Mouse (Mus musculus): ENCODE measurements around the gene Serpinb9b.
"Not testable (repeated sequence)": the region's sequence is repeated elsewhere in the genome, so short reads cannot be mapped to it uniquely, and the experiment has no call there.

The Serpinb9b gene

DNA sequence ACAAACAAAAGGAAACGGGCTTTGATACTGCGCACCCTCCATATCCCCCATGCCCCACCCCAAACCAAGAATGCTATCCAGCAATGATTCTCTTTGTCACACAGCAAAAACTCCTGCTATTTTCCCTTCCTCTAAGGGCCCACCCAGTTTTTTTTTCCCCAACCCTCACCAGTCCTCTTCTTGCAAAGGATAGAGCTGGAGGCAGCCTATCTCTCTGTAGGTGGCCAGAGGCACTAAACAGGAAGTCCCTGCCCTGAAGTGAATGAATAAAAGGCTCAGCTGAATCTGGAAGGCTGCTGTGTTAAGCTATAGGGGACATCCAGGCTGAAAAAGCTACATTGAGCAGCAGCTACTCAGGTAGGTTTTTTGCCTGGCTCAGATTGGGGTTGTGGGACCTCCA, at the start of gene Serpinb9b:
Gene Serpinb9b (plus strand): TSS at position 173 of the 400 bp plus-strand sequence.
- no peak for DNase-seq (ENCODE audit: low read depth)

DNA sequence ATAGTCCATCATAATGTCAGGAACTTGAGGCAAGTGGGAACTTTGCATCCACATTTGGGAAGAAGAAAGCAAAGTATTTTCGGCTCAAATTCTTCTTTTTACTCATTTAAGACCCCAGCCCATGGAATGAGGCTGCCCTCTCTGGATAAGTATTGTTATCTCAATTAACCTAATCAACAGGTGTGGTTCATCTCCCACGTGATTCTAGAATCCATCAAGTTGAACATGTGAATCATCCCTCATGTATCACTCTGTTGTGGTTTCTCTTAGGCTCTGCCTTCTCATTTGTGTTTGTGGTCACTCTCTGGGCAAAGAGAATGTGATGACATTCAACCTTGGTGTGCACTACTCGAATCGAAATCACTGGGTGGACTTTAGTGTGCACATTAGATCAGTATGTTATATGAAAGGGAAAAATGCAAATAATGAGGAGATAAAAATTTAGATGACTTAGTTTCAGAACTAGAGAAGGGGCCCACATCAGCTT, 44.6 kb upstream of the Serpinb9b start:
- no peak for DNase-seq (ENCODE audit: low read depth)

DNA sequence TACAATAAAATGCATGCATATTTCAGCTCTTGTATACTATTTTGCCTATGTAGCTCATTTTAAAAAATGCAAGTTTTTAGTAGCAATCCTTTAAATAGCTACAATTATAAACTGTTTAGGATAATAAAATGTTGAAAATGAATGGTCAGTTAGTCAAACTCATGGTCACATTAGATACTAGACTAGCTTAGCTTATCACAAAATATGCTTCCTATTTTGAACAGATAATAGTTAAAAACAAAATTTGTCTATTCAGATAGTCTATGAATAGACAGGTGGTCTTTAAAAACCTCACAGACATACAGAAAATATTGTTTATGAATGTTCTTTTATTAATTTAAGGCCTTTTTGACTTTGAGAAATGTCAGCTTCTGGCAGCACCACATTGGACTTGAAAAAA, 41.0 kb upstream of the Serpinb9b start:
- DNase-seq (ENCODE audit: low read depth) = no peak

DNA sequence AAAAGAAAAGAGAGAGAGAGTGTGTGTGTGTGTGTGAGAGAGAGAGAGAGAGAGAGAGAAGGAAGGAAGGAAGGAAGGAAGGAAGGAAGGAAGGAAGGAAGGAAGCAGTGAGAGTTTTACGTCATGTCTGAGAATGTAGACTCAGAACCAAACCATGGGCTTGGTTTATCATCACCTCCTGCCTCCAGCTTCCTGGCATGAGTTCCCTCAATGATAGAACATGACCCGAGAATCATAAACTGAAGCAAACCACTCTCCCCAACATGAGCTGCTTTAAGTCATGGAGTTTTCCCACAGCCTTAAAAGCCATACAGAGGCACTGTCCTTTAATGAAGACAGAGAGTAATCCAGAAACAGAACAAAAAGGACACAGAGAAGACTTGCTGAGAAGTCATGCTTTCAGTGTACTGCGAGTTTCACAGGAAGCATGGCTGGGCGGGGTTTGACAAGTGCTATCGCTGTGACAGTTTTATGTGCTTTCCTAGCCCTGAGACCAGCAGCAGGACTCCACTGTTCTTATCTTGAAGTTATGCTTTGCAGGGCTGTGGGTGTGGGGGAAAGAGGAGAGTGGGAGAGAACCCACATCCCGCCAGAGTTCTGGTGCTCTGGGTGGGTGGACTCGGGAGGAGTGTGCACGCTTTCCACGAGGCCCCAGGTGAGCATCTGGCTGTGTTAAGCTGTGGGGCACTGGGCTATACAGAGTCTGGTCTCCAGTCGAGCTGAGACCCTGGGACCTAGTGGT, 33.9 kb upstream of the Serpinb9b start:
- DNase-seq (ENCODE audit: low read depth) = no peak

DNA sequence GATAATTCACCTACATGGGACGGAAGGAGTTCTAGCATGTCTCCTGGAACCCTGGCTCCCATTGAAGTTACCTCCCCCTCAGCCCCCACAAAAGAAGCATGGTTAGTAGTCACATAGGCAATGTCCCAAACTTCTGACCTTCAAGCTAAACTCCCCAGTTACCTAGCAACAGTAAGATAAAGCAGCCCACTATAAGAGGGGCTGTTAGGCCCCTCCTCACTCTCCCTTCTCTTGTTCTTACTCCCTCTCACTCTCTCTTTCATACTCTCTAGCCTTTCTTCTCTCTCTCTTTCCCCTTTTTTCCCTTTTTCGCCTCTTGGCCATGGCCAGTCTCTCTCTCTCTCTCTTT, 33.3 kb upstream of the Serpinb9b start:
- DNase-seq (ENCODE audit: low read depth) = no peak

DNA sequence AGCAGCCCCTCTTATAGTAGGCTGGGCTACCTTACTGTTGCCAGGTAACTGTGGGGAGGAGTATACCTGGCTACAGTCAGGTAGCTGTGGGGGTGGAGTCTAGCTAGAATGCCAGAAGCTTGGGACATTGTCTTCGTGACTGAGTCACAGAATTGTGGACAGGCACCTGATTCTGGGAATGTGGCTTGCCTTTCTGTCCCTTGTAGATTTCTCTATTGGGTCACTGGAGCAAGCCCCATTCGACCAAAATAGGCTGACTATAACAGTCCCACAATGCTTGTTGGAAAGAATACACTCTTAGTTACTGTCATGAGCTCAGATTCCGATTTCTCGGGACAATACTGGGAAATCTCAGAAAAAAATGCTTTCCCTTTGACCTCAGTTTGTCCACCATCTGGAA, 32.2 kb upstream of the Serpinb9b start:
- DNase-seq (ENCODE audit: low read depth) = no peak

DNA sequence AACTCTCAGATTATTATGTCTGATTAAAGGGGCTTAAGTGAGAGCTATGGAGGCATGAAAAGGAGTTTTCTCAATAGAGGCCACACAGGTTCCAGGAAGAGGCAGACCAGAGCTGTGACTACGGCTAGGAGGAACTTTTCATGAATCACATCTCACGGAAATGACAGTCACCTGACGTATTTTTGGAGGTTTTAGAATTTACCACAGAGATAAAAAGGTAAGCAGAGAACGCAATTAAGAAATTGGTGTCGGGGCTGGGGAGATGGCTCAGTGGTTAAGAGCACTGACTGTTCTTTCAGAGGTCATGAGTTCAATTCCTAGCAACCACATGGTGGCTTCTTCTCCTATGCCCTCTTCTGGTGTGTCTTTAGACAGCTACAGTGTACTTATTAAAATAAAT, 25.9 kb upstream of the Serpinb9b start:
- no peak for DNase-seq (ENCODE audit: low read depth)

DNA sequence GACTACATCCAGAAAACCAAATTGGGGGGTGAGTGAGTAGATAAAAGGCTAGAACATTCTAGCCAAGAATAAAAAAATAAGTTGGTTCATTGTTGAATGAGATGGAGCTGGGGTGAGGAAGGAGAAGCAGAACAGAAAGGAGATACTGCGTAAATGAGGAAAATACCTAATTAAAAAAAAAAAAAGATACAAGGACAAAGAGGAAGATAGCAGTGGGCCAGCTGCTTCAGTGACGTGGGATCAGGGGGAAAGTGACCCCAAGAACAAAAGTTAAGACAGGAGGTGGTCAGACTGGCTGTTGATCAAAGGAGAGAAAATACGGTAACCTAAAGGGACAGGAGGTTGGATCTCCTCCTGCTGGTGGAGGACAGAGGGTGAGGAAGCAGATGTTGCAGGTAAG, 24.3 kb upstream of the Serpinb9b start, which contains the start of gene Serpinb9:
Gene Serpinb9 (plus strand): TSS at position 301 of the 400 bp plus-strand sequence.
- DNase-seq (ENCODE audit: low read depth) = no peak

DNA sequence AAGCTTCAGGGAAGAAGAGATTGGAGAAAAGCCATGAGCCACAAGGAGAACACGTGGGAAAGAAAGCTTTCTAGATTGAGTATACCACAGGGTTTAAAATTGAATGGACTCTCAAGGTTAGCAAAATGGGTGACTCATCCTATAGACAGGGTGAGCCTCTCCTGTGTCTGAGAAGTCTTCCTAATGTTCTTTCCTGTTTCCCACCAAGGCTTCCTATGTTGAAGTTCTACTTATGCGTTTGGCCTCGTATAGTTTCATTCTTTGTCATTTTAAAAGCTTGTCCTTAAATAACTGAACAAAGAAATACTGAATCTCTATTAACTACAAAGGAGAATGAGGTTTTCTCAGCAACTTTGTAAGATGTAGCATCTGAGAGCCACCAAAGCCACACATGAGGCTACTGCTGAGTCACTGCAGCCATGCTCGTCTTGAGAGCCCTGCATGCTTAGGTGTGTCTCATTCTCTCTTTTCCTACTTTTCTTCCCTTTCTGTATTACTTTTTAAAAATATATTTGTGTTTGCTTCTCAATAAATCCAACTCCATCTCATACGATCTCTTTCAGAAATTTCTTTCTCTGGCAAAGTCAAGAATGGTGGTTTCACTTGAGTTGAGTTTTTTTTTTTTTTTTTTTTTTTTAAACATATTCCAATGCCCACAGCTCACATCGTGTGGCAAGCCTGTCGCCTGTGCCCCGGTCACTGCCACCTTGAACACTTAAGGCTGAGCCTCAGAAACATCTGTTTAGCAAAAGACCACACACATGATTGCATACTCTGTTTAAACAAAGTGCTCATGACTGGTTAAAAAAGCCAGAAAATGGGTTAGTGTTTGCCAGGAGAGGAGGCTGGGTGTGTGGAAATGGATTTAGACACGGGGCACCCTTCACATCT, 23.4 kb upstream of the Serpinb9b start:
- DNase-seq (ENCODE audit: low read depth) = no peak

DNA sequence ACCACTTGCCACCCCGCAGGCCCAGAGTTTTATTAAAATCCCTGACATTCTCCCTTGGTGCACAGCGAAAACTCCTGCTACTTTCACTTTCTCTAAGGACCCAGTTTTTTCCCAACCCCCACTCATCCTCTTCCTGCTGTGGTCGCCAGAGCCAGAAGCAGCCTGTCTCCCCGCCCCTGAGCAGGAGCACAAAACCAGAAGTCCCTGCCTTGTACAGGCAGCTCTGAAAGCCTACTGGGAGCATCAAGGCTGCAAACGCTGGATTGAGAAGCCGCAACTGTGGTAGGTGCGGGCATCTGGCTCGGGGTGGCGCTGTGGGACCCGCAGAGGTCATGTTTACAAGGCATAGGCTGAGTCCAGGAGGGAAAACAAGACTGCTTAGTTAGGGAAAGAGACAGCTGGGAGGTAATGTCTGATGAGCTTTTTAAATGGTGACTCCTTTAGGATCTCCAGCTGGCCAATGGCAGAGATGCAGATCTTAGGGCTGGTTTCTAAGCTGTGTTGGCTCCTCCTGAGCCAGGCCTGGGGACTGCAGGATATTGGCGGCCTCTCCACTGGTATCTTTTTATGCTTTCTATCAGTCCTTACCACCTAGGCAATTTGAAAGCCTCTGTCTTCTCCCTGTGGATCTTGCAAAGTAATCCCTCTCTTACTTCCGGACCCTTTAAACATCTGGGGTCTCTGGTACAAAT, 22.7 kb upstream of the Serpinb9b start:
- peak; percentile 79 for DNase-seq (ENCODE audit: low read depth)

DNA sequence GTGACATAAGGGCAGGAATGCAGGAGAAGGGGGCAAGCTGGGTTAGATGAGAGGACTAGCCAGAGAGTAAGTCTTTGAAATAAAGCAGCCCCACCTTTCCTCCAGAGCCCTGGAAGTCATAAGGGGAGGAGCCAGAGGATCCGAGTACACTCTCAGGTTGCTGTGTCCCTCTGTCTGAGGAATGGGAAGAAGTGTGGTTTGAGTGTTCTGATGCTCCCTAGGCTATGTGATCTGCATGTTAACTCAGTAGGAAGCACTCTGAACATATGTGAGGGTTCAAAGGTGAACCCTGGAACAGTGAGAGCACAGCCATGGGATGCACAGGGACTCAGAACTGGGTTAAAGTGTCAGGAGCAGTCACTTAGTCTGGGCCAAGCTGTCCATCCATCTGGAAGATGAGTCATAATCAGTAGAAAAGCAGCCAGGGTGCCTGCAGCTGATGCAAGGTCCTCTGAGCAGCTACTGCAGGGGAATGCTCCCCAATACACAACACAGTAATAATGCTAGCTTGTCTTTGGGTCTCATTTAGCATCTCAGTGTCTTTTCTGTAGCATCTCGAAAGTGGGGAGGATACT, 21.6 kb upstream of the Serpinb9b start:
- DNase-seq (ENCODE audit: low read depth) = no peak

DNA sequence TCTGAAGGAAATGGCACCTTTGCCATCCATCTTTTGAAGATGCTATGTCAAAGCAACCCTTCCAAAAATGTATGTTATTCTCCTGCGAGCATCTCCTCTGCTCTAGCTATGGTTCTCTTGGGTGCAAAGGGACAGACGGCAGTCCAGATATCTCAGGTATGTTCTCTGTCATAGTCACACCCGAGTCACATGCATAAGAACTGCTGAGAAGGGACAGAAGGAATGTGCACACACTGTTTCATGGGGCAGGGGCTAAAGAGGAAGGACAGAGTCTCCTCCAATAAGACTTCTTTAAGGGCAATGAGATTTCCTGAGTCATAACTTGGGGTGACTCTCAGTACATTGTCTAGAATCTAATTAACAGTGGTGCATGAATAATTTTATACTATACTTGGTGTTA, 20.7 kb upstream of the Serpinb9b start:
- no peak for DNase-seq (ENCODE audit: low read depth)

DNA sequence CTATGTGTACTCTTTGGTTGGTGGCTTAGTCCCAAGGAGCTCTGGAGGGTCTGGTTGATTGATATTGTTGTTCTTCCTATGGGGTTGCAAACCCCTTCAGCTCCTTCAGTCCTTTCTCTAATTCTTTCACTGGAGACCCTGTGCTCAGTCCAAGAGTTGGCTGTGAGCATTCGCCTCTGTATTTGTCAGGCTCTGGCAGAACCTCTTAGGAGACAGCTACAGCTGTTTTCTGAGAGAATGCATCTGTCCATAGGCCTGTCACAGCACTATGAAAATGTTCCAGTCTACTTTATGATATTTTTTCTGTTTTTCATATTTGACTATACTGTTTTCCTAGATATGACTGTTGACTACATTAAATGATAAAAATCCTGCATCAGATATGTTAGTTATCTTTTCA, 14.8 kb upstream of the Serpinb9b start:
- DNase-seq (ENCODE audit: low read depth) = no peak

DNA sequence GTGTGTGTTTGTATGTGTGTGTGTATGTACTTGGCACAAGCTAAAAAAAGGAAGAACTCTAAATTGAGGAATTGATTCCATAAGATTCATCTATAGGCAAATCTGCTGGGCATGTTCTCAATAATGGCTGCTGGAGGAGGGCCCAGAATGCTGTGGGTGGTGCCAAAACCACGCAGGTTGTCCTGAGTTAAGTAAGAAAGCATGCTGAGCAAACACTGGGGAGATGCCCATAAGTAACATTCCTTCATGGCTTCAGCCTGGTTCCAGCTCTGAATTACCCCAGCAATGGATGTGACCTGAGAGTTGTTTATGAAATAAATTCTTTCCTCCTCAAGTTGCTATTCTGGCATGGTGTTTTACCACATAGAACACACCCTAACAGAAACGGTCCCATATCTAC, 13.9 kb upstream of the Serpinb9b start:
- DNase-seq (ENCODE audit: low read depth) = no peak

DNA sequence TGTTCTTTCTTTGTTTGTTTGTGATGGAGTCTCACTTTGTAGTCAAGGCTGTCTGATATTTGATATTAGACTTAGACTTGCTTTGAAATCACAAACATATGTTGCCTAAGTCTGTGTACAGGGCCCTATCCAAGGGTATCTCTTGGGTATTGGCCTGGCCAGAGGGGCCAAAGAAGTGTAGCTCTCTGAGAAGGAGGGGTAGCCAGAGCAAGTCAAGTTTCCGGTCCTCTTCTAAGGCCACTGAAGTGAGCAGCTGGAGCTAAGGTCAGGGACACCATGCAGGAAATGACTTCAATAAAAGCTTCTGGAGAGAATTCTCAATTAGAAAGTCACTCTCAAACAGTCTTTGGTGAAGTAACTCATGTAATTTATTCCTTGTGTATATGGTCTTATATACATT, 4.8 kb upstream of the Serpinb9b start:
- DNase-seq (ENCODE audit: low read depth) = no peak

DNA sequence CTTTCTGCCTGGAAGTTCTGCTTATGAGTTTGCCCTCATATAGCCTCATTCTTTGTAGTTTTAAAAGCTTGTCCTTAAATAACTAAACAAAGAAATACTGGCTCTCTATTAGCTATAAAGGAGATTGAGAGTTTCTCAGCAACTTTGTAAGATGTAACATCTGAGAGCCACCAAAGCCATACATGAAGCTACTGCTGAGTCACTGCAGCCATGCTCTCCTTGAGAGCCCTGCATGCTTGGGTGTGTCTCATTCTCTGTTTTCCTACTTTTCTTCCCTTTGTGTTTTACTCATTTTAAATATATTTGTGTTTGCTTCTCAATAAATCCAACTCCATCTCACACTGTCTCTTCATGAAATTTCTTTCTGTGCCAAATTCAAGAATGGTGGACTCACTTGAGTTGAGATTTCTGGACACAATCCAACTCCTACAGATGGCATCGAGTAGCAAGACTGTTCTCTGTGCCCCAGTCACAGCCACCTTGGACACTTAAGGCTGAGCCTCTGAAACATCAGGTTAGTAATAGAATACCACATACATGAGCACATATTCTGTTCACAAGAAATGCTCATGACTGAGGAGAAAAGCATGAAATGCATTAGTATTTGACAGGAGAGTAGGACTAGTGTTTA, 674 bp upstream of the Serpinb9b start:
- DNase-seq (ENCODE audit: low read depth) = no peak

DNA sequence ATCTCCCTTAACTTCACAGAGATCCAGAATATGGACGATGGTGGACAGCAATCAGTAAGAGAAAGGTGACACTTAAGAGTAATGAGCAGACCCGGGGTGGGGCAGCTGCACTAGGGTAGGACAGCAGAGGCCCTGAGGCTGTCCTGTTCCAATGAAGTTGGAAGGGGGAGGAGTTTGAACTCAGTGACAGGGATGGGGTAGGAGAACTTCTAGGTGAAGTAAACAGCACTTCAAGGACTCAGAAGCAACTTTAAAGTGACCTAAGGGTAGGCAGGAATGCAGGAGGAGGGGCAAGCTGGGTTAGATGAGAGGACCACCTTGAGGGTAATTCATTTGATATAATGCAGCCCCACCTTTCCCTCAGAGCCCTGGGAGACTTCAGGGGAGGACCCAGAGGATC, 930 bp downstream of the Serpinb9b start:
- DNase-seq (ENCODE audit: low read depth) = no peak

DNA sequence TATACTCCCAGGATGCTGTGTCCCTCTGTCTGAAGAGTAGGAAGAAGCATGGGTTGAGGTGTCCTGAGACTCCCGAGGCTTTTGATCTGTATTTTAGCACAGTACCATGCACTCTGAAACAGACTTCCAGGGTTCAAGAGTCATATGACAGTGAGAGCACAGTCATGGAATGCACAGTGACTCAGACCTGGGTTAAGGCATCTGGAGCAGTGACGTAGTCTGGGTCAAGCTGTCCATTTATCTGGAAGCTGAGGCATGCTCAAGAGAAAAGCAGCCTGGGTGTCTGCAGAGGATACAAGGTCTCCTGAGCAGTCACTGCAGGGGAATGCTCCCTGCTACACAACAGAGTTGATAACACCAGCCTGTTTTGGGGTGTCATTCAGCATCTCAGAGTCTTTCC, 1.3 kb downstream of the Serpinb9b start:
- DNase-seq (ENCODE audit: low read depth) = peak; percentile 36

DNA sequence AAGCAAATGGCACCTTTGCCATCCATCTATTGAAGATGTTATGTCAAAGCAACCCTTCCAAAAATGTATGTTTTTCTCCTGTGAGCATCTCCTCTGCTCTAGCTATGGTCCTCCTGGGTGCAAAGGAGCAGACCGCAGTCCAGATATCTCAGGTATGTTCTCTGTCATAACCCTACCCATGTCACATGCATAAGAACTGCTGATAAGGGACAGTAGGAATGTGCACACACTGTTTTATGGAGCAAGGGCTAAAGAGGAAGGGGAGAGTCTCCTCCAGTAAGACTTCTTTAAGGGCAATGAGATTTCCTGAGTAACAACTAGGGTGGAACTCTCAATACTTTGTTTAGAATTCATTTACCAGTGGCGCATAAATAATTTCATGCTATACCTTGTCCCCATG, 2.3 kb downstream of the Serpinb9b start:
- DNase-seq (ENCODE audit: low read depth) = not testable (repeated sequence)

DNA sequence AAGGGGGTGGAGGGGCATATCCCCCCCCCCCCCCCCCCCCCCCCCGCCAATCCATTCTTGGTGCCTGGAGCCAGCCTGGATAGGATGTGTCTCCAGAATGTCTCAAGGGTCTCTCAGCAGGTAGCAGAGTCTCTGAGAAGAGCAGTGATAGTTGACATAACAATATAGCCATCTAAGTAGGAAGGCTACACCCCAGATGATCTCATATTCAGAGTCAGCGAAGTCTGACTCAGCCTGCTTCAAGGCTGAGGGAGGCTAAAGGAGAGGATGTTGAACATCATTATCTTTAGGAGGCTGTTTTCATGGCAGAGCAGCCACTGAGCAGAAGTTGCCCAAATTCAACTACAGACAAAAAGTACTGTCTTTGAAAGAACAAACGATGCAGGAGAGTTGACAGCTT, 3.1 kb downstream of the Serpinb9b start:
- no peak for DNase-seq (ENCODE audit: low read depth)

DNA sequence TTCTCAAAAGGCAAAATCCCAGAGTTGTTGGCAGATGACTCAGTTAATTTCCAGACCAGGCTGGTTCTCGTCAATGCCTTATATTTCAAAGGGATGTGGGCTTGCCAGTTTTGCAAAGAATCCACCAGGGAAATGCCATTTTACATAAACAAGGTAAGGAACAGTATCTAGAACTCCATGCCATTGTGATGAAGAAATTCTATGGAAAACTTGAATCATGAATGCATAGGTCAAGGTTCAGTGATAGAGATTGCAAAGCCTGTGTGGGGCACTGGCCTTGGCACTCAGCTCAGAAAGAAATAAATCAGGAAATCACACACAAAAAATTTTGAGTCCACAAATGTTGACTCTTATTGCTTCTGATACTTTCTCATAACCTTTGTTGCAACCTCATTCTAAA, 8.3 kb downstream of the Serpinb9b start:
- no peak for DNase-seq (ENCODE audit: low read depth)

DNA sequence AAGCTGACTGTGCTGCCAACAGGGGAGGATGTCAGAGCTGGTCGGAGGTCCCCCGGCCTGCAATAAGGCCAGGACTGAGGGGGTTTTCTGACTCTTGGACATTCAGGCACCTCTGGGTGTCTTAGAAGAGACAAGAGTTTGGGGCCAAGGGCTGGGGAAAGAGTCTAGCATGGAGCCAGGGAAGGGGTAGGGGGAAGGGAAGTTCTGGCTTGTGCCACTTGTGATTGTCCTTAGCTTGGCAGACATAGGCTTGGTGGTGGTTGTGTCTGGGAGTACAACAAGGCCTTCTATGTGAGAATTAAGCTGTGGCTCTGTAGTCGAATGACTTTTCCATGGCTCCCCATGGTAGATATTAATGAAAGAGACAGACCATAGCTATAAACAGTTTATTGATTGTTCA, 16.3 kb downstream of the Serpinb9b start:
- DNase-seq (ENCODE audit: low read depth) = no peak

Measured in fibroblast of lung, adult 2 months (primary cell).